Mouse (Mus musculus): ENCODE results near the gene Skil. TPM values are rescaled to one million over a fixed set of nuclear protein-coding genes. Genes with fewer than 3 reads are reported as not detected.
A peak's percentile ranks its signal among the peaks of the same experiment; 100 is the strongest.

The Skil gene
- total RNA-seq, 2 experiments from 2014 or later, result 13.6 to 14.0 TPM

- DNase-seq, result peak; percentile 57 to 68
Observed at GRCm38 (mm10) chr3:31083507-31084245, 11.2 kb upstream of the Skil start.

- DNase-seq, result no peak
Observed at GRCm38 (mm10) chr3:31085000-31085399, 9.9 kb upstream of the Skil start.

- DNase-seq, result no peak
Observed at GRCm38 (mm10) chr3:31088789-31089775, 5.8 kb upstream of the Skil start.

- no peak for DNase-seq
Observed at GRCm38 (mm10) chr3:31089956-31090355, 4.9 kb upstream of the Skil start.

GRCm38 (mm10) chr3:31093196-31093595 lies 1.7 kb upstream of the Skil start:
- DNase-seq, result peak; percentile 17 to 47

DNA sequence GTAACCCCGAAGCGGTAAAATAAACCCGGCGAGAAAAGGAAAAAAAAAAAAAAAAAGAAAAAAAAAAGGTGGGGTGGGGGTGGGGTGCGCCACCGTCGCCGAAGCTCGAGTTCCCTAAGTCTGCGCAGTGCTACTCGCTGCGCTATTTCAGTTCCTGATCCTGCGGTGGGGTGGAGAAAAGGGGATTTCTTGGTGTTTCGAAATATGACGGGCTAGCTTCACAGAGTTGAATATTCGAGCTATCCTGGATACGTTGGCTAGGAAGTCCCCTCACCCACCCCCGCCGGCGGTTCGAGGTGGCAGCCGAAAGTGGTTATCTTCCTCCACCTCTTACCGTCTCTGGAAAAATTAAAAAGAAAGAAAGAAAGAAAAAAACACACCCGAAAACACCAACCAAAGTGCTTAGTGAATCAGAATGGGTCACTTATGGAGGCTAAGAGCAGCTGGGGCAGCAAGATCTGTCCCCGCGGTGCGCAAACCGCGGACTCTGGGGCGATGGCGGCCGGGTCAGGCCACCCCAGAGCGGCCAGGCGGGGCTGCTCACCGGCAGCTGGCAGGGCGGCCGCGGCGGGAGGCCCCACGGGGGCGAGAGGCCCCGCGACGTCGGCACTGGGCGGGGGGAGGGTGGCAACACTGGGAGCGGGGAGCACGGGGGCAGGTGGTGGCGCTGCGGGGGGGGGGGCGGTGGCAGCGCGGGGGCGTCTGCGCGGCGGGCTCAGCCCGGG lies 1.1 kb upstream of the Skil start:
- DNase-seq, result peak; percentile 80 to 86

- no peak for DNase-seq
Observed at GRCm38 (mm10) chr3:31095179-31095490, 277 bp downstream of the Skil start.

- DNase-seq, result peak; percentile 59 to 77
Observed at GRCm38 (mm10) chr3:31095491-31096154, 765 bp downstream of the Skil start.

- DNase-seq, result no peak
Observed at GRCm38 (mm10) chr3:31096155-31097101, 1.6 kb downstream of the Skil start.

- DNase-seq, result no peak
Observed at GRCm38 (mm10) chr3:31097102-31097720, 2.4 kb downstream of the Skil start.

- no peak for DNase-seq
Observed at GRCm38 (mm10) chr3:31097976-31098375, 3.1 kb downstream of the Skil start.

DNA sequence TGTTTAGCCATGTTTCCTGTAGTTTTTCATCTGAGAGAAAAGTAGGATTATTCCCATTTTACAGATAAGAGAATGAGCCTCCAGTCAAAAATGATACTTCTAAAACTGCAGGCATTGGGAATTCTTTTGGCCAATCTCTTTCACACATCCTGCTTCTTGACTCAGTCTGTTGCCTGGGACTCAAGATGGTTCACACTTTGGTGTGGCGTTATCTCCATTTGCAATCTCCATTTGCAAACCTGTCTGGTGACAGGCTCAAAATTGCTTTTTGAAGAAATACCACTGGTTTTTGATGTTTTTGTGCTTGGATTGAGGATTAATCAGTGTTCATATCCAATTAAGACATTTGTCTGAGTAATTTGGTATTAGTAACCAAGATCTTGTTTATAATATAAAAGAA lies 3.7 kb downstream of the Skil start:
- DNase-seq, result no peak

DNA sequence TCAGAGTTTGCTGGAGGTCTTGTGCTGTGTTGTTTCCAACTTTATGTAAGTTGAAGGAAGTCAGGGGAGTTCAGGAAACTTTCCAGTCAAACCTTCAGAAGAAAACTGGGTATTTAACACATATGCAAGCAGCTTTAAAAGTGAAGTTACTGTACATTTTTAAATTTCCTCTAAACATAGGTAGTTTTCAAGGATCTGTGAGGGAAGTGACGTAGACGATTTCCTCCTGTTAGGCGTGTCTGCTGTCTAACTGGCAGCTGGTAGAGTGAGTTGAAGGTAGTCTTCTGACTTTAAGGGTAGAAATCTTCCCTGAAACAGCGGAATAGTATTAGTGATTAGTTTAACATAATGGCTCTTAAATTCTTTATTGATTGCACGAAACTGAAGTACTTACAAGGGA lies 5.2 kb downstream of the Skil start:
- DNase-seq, result no peak

DNA sequence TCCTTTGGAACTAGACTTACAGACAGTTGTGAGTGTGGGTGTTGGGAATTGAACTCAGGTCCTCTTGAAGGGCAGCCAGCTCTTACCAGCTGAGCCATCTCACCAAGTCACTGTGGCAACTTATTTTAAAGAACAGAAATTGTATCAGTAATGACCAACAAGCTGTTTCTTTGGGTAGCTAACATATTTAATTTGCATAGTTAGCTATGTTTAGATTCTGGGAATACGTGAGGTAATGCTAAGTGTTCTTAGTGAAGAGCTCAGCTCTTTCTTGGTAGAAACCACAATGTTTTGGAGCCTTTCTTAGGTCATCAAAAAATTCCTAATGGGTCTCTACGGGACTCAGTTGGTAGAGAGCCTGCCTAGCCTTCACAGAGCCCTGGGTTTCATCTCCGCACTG lies 5.9 kb downstream of the Skil start:
- DNase-seq, result no peak

DNA sequence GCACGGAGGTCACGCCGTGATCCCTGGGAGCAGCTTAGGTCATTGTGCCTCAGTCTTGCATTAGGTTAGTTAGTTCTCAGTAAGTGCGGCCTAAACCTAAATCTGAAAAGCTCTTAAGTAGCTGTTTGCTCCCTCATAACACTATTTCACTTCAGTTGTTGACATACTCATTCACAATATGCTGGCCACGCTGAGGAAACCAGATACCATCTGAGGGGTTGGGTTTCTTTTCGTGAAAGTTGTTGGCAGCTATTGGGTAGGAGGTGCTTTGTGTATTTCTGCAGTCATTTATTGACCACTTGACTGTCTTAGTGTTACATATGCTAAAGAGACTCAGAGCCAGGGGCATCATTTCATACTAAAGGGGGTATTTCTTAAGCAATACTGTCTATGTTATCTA lies 10.1 kb downstream of the Skil start:
- DNase-seq, result no peak

DNA sequence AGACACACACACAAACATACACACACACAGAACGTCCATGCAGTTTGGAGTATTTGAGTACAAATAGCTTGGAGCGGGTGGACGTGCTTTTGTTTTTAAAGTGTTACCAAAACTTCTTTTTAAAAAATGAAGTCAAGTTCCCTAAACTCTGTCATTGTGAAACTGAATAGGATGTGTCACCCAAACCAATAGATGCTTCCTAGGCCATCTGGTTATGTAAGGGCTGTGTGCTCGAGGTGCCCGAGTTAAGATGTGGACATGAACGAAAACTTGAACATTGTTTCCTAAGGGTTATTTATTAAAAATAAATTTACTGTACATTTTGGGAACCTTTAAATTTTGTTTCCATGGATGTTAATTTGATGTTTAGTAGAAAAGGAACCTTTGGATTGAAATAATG lies 11.7 kb downstream of the Skil start:
- DNase-seq, result no peak

GRCm38 (mm10) chr3:31107674-31108073 lies 12.8 kb downstream of the Skil start:
- DNase-seq, result peak; percentile 49 to 64

- no peak for DNase-seq
Observed at GRCm38 (mm10) chr3:31109108-31109507, 14.2 kb downstream of the Skil start.

DNA sequence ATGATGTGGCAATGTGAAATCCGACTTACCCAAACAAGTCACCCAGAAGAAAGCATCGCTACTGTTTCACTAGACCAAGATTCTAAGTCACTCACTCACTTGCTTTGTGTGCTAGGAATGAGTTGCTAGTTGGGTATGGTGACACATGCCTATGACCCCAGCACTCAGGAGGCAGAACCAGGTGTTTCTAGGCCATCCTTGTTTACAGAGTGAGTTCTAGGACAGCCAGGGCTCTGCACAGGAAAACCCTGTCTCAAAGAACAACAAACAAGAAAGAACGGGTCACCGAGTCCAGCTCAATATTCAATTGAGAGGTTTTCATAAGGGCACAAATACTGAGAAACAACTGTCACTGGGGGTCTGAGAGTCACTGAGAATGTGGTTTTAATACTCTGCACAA lies 28.2 kb downstream of the Skil start:
- no peak for DNase-seq

- no peak for DNase-seq
Observed at GRCm38 (mm10) chr3:31126303-31126702, 31.4 kb downstream of the Skil start.

GRCm38 (mm10) chr3:31126848-31127247 lies 32.0 kb downstream of the Skil start:
- no peak for DNase-seq
